In the genomic region with DNA sequence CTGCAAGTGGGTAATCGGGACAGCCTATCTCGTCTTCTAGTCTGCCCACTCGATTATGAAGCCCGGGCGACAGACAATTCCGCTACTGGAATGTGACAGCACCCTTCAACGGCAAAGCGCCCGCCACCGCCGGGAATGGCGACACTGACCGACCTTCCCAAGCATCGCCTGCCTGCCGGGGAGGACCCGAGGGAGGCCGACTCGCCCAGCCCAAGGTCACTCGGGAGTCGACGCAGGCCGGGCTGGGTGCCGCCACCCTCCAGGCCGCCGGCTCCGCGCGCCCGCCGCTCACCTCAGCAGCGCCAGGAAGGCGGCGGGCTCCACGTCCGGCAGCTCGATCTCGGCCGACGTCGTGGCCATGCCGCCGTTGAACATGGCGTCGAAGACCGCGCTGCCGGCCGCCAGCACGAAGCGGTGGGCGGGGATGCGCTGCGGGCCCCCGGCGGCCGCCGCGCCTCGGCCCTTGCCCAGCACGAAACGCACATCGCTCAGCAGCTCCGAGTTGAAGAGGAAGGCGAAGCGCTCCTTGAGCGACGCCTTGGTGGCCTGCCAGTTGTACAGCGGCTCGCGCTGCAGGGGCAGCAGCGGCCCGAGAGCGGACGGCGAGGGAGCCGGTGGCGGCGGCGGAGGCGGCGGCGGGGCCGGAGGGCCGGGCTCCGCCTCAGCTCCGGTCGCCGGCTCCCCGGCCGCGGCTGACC, we compare ENCODE assay signal across 7 mouse cellular contexts. TPM values are rescaled to one million over a fixed set of nuclear protein-coding genes. Genes with fewer than 3 reads are reported as not detected.
DNase-seq lines count a peak whose midpoint lies in the region; ATAC-seq and TF ChIP-seq lines count a peak whose summit lies in the region.

No protein-coding gene starts in this region.

- peak overlapping the region; percentile 94 for H3K4me3 ChIP-seq in gastrocnemius, adult 2 months
- H3K4me3 ChIP-seq in hindbrain, embryonic 16.5 days (ENCODE audit: low read length): peak overlapping the region; percentile 86
- peak overlapping the region; percentile 81 for H3K4me3 ChIP-seq in midbrain, embryonic 10.5 days

- H3K36me3 ChIP-seq in hindbrain, embryonic 16.5 days (ENCODE audit: control insufficient read depth, insufficient read depth, low read length): no peaks in the 10 kb centered on the region
- no peaks in the 10 kb centered on the region for H3K36me3 ChIP-seq in midbrain, embryonic 10.5 days

- intact Hi-C loops in gastrocnemius, adult 2 months (cut with DNase I): loop anchor here (1.0 kb wide), 1 partner anchor 39 kb away; no protein-coding TSS in a partner anchor
- intact Hi-C loops in left cerebral cortex, postnatal 25 days (cut with DNase I): loop anchor here (1.0 kb wide), 2 partner anchors 31 to 40 kb away; a partner anchor contains a TSS

- DNase-seq in adrenal gland, adult (ENCODE audit: inconsistent age in 2 of 2, low spot score in 1 of 2): peak; percentile 79 to 91
- DNase-seq in cerebellum, postnatal 25 days: peak; percentile 50 to 66
- peak; percentile 77 for DNase-seq in gastrocnemius, adult 2 months
- DNase-seq in left cerebral cortex, postnatal 25 days (ENCODE audit: low spot score in 2 of 2): peak; percentile 48 to 50
- peak; percentile 69 for DNase-seq in midbrain, embryonic 10.5 days (ENCODE audit: low spot score)
- DNase-seq in right cerebral cortex, postnatal 25 days: peak; percentile 71

- H3K4me1 ChIP-seq in hindbrain, embryonic 16.5 days (ENCODE audit: control insufficient read depth, insufficient read depth, low read depth, low read length): peaks cover 30% of the 10 kb centered on the region
- peaks cover 45% of the 10 kb centered on the region for H3K4me1 ChIP-seq in midbrain, embryonic 10.5 days

- peak overlapping the region; percentile 93 for H3K9ac ChIP-seq in hindbrain, embryonic 16.5 days (ENCODE audit: low read depth, low read length)

- H3K9me3 ChIP-seq in hindbrain, embryonic 16.5 days (ENCODE audit: control insufficient read depth, low read length): no peaks in the 10 kb centered on the region
- no peaks in the 10 kb centered on the region for H3K9me3 ChIP-seq in midbrain, embryonic 10.5 days (replicated peaks)

- no peak for TF ChIP-seq CTCF in gastrocnemius, adult 2 months (IDR thresholded peaks at IDR 0.05)

- peak; percentile 80 for ATAC-seq in hindbrain, embryonic 16.5 days

- H3K27ac ChIP-seq in gastrocnemius, adult 2 months: peak overlapping the region; percentile 95
- H3K27ac ChIP-seq in hindbrain, embryonic 16.5 days (ENCODE audit: low read depth, low read length): peak overlapping the region; percentile 98
- peak overlapping the region; percentile 96 for H3K27ac ChIP-seq in midbrain, embryonic 10.5 days (replicated peaks)

- peak overlapping the region; percentile 86 for H3K4me2 ChIP-seq in hindbrain, embryonic 16.5 days (ENCODE audit: low read length)

- no peaks in the 10 kb centered on the region for H3K27me3 ChIP-seq in hindbrain, embryonic 16.5 days (replicated peaks; ENCODE audit: control insufficient read depth, insufficient read depth, low read length)
- H3K27me3 ChIP-seq in midbrain, embryonic 10.5 days (ENCODE audit: low read depth, poor library complexity, severe bottlenecking): no peaks in the 10 kb centered on the region

- WGBS in hindbrain, embryonic 16.5 days: under 1% methylated on average over 65 of the region's 91 CpGs
- WGBS in midbrain, embryonic 10.5 days: under 1% methylated on average over 90 of the region's 91 CpGs

RNA-seq across cellular contexts. Expression of a gene that starts 0.4 kb away (rescaled TPM):
- total RNA-seq in gastrocnemius, adult 2 months (2021): 100 to 1,000 TPM; 145 to 194 TPM
- polyA plus RNA-seq in hindbrain, embryonic 16.5 days (2015; fragmentation: Nextera tagmentation; extraction: Ambion mirVana): 80.6 and 91.0 TPM in 2 replicates
- 100 to 1,000 TPM; 120 to 123 TPM for total RNA-seq in left cerebral cortex, postnatal 25 days (2021)
- polyA plus RNA-seq in midbrain, embryonic 10.5 days (2016; fragmentation: Nextera tagmentation; extraction: Ambion mirVana): 66.3 and 70.3 TPM in 2 replicates

RNA-seq across cellular contexts. Expression of a gene that starts 26.8 kb away (rescaled TPM):
- total RNA-seq in gastrocnemius, adult 2 months (2021): not detected
- polyA plus RNA-seq in hindbrain, embryonic 16.5 days (2015; fragmentation: Nextera tagmentation; extraction: Ambion mirVana): not detected in 2 replicates
- not detected for total RNA-seq in left cerebral cortex, postnatal 25 days (2021)
- polyA plus RNA-seq in midbrain, embryonic 10.5 days (2016; fragmentation: Nextera tagmentation; extraction: Ambion mirVana): not detected in 2 replicates

RNA-seq across cellular contexts. Expression of a gene that starts 30.0 kb away (rescaled TPM):
- total RNA-seq in gastrocnemius, adult 2 months (2021): 10 to 100 TPM in 1 of 2 experiments, 1 to 10 TPM in 1; 5.8 to 13.1 TPM
- polyA plus RNA-seq in hindbrain, embryonic 16.5 days (2015; fragmentation: Nextera tagmentation; extraction: Ambion mirVana): 9.0 and 13.0 TPM in 2 replicates
- 10 to 100 TPM; 29.5 to 30.0 TPM for total RNA-seq in left cerebral cortex, postnatal 25 days (2021)
- 12.6 and 15.8 TPM in 2 replicates for polyA plus RNA-seq in midbrain, embryonic 10.5 days (2016; fragmentation: Nextera tagmentation; extraction: Ambion mirVana)

RNA-seq across cellular contexts. Expression of a gene that starts 39.6 kb away (rescaled TPM):
- 10 to 100 TPM; 17.3 to 23.7 TPM for total RNA-seq in gastrocnemius, adult 2 months (2021)
- 48.8 and 50.3 TPM in 2 replicates for polyA plus RNA-seq in hindbrain, embryonic 16.5 days (2015; fragmentation: Nextera tagmentation; extraction: Ambion mirVana)
- total RNA-seq in left cerebral cortex, postnatal 25 days (2021): 10 to 100 TPM; 24.2 to 29.0 TPM
- 51.0 and 52.2 TPM in 2 replicates for polyA plus RNA-seq in midbrain, embryonic 10.5 days (2016; fragmentation: Nextera tagmentation; extraction: Ambion mirVana)

Comparison
In these comparisons a context has a peak if more than half of its experiments do, and no peak if none do; other contexts are left out.
1. Peak in every context shown above with its lines: DNase-seq, ATAC-seq, H3K4me3 ChIP-seq and H3K27ac ChIP-seq.